Mouse (Mus musculus) intestine, postnatal 0 days (tissue): ENCODE measurements at regions not wholly inside any gene's neighbourhood (a gene's known extent, or its start where the extent isn't known, plus 50 kb on each side); places are given as distances from the start of the nearest gene placed in this dataset.

Source experiments
- ATAC-seq: fragments of 200-750 bp; cut with Nextera tagmentation; 2 replicates; pipeline ENCODE4 v1.8.0; 2017; ENCODE audit warnings: mild to moderate bottlenecking, moderate TSS enrichment, moderate library complexity
- H3K27ac ChIP-seq: fragments of 300-500 bp; sonication (generic); 2 replicates; pipeline ENCODE4 v1.5.1; 2014; ENCODE audit warnings: mild to moderate bottlenecking, low read depth, low read length, moderate library complexity
- H3K27me3 ChIP-seq: fragments of 300-500 bp; sonication (generic); replicated peaks from 2 replicates; pipeline ENCODE4 v1.6.1; 2014; ENCODE audit warnings: low read length, mixed read lengths; ENCODE audit not compliant: control insufficient read depth, insufficient read depth
- H3K36me3 ChIP-seq: fragments of 300-500 bp; sonication (generic); 2 replicates; pipeline ENCODE4 v1.6.1; 2014; ENCODE audit warnings: mild to moderate bottlenecking, moderate library complexity; ENCODE audit not compliant: control insufficient read depth, insufficient read depth
- H3K4me1 ChIP-seq: fragments of 300-500 bp; sonication (generic); replicated peaks from 2 replicates; pipeline ENCODE4 v1.6.1; 2014; ENCODE audit warnings: antibody characterized with exemption, low read length, mixed read lengths; ENCODE audit not compliant: control insufficient read depth, insufficient read depth
- H3K4me2 ChIP-seq: fragments of 300-500 bp; sonication (generic); replicated peaks from 2 replicates; pipeline ENCODE4 v1.6.1; 2014; ENCODE audit warnings: low read depth, mild to moderate bottlenecking, moderate library complexity
- H3K4me3 ChIP-seq: fragments of 300-500 bp; sonication (generic); 2 replicates; pipeline ENCODE4 v1.5.1; 2014; ENCODE audit warnings: low read depth, low read length
- H3K9ac ChIP-seq: fragments of 300-500 bp; sonication (generic); 2 replicates; pipeline ENCODE4 v1.6.1; 2014; ENCODE audit warnings: mild to moderate bottlenecking, low read depth, low read length
- H3K9me3 ChIP-seq: fragments of 300-500 bp; sonication (generic); 2 replicates; pipeline ENCODE4 v1.6.1; 2016; ENCODE audit warnings: mixed run types; ENCODE audit not compliant: control insufficient read depth
- CTCF ChIP-seq: sonication (generic); IDR thresholded peaks from 2 replicates; pipeline ENCODE4 v1.5.1; 2016; ENCODE audit warnings: low read depth, mild to moderate bottlenecking, control low read depth, antibody characterized with exemption, moderate library complexity
- WGBS: fragments of 180-500 bp; shearing (Covaris S2); extraction: QIAGEN DNeasy Blood & Tissue Kit; methylation state at CpG from one replicate; pipeline ENCODE4 v1.1.7; 2014; 5-methylcytosine and 5-hydroxymethylcytosine counted together

GRCm38 (mm10) chr10:126070984-126071713, 105.2 kb downstream of the Lrig3 start:
- H3K36me3 ChIP-seq, result no peaks in the 10 kb centered on the region
- WGBS, result 45% methylated on average over 8 of the region's 8 CpGs
- no peaks in the 10 kb centered on the region for H3K27me3 ChIP-seq
- no peak overlapping the region for H3K4me2 ChIP-seq
- no peaks in the 10 kb centered on the region for H3K9me3 ChIP-seq
- H3K4me3 ChIP-seq, result no peak overlapping the region
- peak; percentile 33 for TF ChIP-seq CTCF
- H3K27ac ChIP-seq, result no peak overlapping the region
- H3K4me1 ChIP-seq, result no peaks in the 10 kb centered on the region
- no peak overlapping the region for H3K9ac ChIP-seq
- ATAC-seq, result no peak

- Histone ChIP-seq H3K4me2 (no peak overlapping the region), H3K4me1 (no peaks in the 10 kb centered on the region), H3K27ac (no peak overlapping the region), H3K36me3 (no peaks in the 10 kb centered on the region), H3K9me3 (no peaks in the 10 kb centered on the region), H3K27me3 (no peaks in the 10 kb centered on the region), H3K4me3 (no peak overlapping the region), H3K9ac (no peak overlapping the region)
- 29% methylated on average over 3 of the region's 3 CpGs for WGBS
- no peak for TF ChIP-seq CTCF
- ATAC-seq, result no peak
These were observed 105.7 kb downstream of the Lrig3 start for GRCm38 (mm10) chr10:126071714-126072057.

GRCm38 (mm10) chr10:126077313-126077966, 111.5 kb downstream of the Lrig3 start:
- H3K27ac ChIP-seq, result no peak overlapping the region
- H3K4me2 ChIP-seq, result no peak overlapping the region
- WGBS, result 84% methylated on average over 1 of the region's 1 CpGs
- no peak overlapping the region for H3K9ac ChIP-seq
- H3K9me3 ChIP-seq, result no peaks in the 10 kb centered on the region
- H3K36me3 ChIP-seq, result no peaks in the 10 kb centered on the region
- H3K27me3 ChIP-seq, result no peaks in the 10 kb centered on the region
- no peaks in the 10 kb centered on the region for H3K4me1 ChIP-seq
- no peak for TF ChIP-seq CTCF
- H3K4me3 ChIP-seq, result no peak overlapping the region
- no peak for ATAC-seq

- Histone ChIP-seq H3K4me3 (no peak overlapping the region), H3K9me3 (no peaks in the 10 kb centered on the region), H3K4me1 (no peaks in the 10 kb centered on the region), H3K9ac (no peak overlapping the region), H3K27me3 (no peaks in the 10 kb centered on the region), H3K27ac (no peak overlapping the region), H3K36me3 (no peaks in the 10 kb centered on the region), H3K4me2 (no peak overlapping the region)
- TF ChIP-seq CTCF, result no peak
- 60% methylated on average over 11 of the region's 11 CpGs for WGBS
- no peak for ATAC-seq
These were observed 116.6 kb downstream of the Lrig3 start for GRCm38 (mm10) chr10:126082576-126082975.

- Histone ChIP-seq H3K27ac (no peak overlapping the region), H3K27me3 (no peaks in the 10 kb centered on the region), H3K36me3 (no peaks in the 10 kb centered on the region), H3K9me3 (no peaks in the 10 kb centered on the region), H3K9ac (no peak overlapping the region), H3K4me2 (no peak overlapping the region), H3K4me3 (no peak overlapping the region), H3K4me1 (no peaks in the 10 kb centered on the region)
- no peak for ATAC-seq
- TF ChIP-seq CTCF, result peak; percentile 59
- WGBS, result 76% methylated on average over 5 of the region's 5 CpGs
These were observed 120.7 kb downstream of the Lrig3 start for GRCm38 (mm10) chr10:126086684-126087083.

- no peak overlapping the region for H3K27ac ChIP-seq
- H3K9me3 ChIP-seq, result no peaks in the 10 kb centered on the region
- no peaks in the 10 kb centered on the region for H3K36me3 ChIP-seq
- no peak overlapping the region for H3K4me3 ChIP-seq
- no peaks in the 10 kb centered on the region for H3K4me1 ChIP-seq
- H3K9ac ChIP-seq, result no peak overlapping the region
- 71% methylated on average over 16 of the region's 16 CpGs for WGBS
- no peak for ATAC-seq
- H3K4me2 ChIP-seq, result no peak overlapping the region
- no peak for TF ChIP-seq CTCF
- H3K27me3 ChIP-seq, result no peaks in the 10 kb centered on the region
These were observed 128.4 kb downstream of the Lrig3 start for GRCm38 (mm10) chr10:126094238-126094880.
